Mouse (Mus musculus): ENCODE results near the gene Ikzf3.

- no peak for TF ChIP-seq CTCF (IDR thresholded peaks at IDR 0.05; ENCODE audit: low read depth, low read length)
- no peak for TF ChIP-seq POLR2A (IDR thresholded peaks at IDR 0.05; ENCODE audit: extremely low read depth, insufficient read depth, low read length)
Measured at GRCm38 (mm10) chr11:98493394-98493793, 52.4 kb downstream of the Ikzf3 start.
